Mouse (Mus musculus): ENCODE data around the gene Zg16. TPM values are rescaled to one million over a fixed set of nuclear protein-coding genes. Genes with fewer than 3 reads are reported as not detected.
A peak's percentile ranks its signal among the peaks of the same experiment; 100 is the strongest.
"Not testable (repeated sequence)": the region's sequence is repeated elsewhere in the genome, so short reads cannot be mapped to it uniquely, and the experiment has no call there.

Gene Zg16
- polyA plus RNA-seq, 1 experiment from 2014 or later = not detected

GRCm38 (mm10) chr7:127091114-127091896, 4.2 kb upstream of the Zg16 start, which contains the start of gene AI467606:
Gene AI467606 (plus strand): TSS chr7:127091359.
- no peak within 1 kb of the TSS for H3K4me2 ChIP-seq (ENCODE audit: low read length)
- H3K9me3 ChIP-seq (ENCODE audit: control insufficient read depth, low read length) = no peaks in the 10 kb centered on the region
- H3K27ac ChIP-seq (ENCODE audit: low read length) = no peak within 1 kb of the TSS
- 73% methylated on average over 16 of the region's 16 CpGs for WGBS
- 0 out of 2 replicates have a peak, but pooled peaks cover 4% of the 10 kb centered on the region for H3K4me1 ChIP-seq (replicated peaks; ENCODE audit: control insufficient read depth, insufficient read depth, low read length)
- ATAC-seq = no peak
- no peaks in the 10 kb centered on the region for H3K27me3 ChIP-seq (replicated peaks; ENCODE audit: control insufficient read depth, insufficient read depth, low read length)
- H3K36me3 ChIP-seq (ENCODE audit: control insufficient read depth, insufficient read depth) = no peaks in the 10 kb centered on the region
- H3K9ac ChIP-seq (replicated peaks; ENCODE audit: low read depth, low read length) = no peak within 1 kb of the TSS
- H3K4me3 ChIP-seq (replicated peaks; ENCODE audit: low read length) = no peak within 1 kb of the TSS

- no peak for ATAC-seq
- Histone ChIP-seq H3K9me3 (ENCODE audit: control insufficient read depth, low read length) (no peaks in the 10 kb centered on the region), H3K9ac (replicated peaks; ENCODE audit: low read depth, low read length) (no peak overlapping the region), H3K4me3 (replicated peaks; ENCODE audit: low read length) (no peak overlapping the region), H3K4me1 (replicated peaks; ENCODE audit: control insufficient read depth, insufficient read depth, low read length) (0 out of 2 replicates have a peak, but pooled peaks cover 4% of the 10 kb centered on the region), H3K36me3 (ENCODE audit: control insufficient read depth, insufficient read depth) (no peaks in the 10 kb centered on the region), H3K27ac (ENCODE audit: low read length) (no peak overlapping the region), H3K27me3 (replicated peaks; ENCODE audit: control insufficient read depth, insufficient read depth, low read length) (no peaks in the 10 kb centered on the region), H3K4me2 (ENCODE audit: low read length) (no peak overlapping the region)
- 85% methylated on average over 19 of the region's 20 CpGs for WGBS
Measured at GRCm38 (mm10) chr7:127090154-127091113, 3.3 kb upstream of the Zg16 start.

GRCm38 (mm10) chr7:127088901-127089845, 2.0 kb upstream of the Zg16 start:
- Histone ChIP-seq H3K4me1 (replicated peaks; ENCODE audit: control insufficient read depth, insufficient read depth, low read length) (0 out of 2 replicates have a peak, but pooled peaks cover 4% of the 10 kb centered on the region), H3K4me3 (replicated peaks; ENCODE audit: low read length) (no peak overlapping the region), H3K4me2 (ENCODE audit: low read length) (peak overlapping the region; percentile 38), H3K27ac (ENCODE audit: low read length) (no peak overlapping the region), H3K9ac (replicated peaks; ENCODE audit: low read depth, low read length) (peak overlapping the region; percentile 15; the same call in 1 of the 2 replicates), H3K36me3 (ENCODE audit: control insufficient read depth, insufficient read depth) (no peaks in the 10 kb centered on the region), H3K9me3 (ENCODE audit: control insufficient read depth, low read length) (no peaks in the 10 kb centered on the region), H3K27me3 (replicated peaks; ENCODE audit: control insufficient read depth, insufficient read depth, low read length) (no peaks in the 10 kb centered on the region)
- ATAC-seq = no peak
- 22% methylated on average over 27 of the region's 27 CpGs for WGBS

- ATAC-seq = no peak
- H3K4me1 ChIP-seq (replicated peaks; ENCODE audit: control insufficient read depth, insufficient read depth, low read length) = 0 out of 2 replicates have a peak, but pooled peaks cover 4% of the 10 kb centered on the region
- 94% methylated on average over 3 of the region's 3 CpGs for WGBS
Measured at GRCm38 (mm10) chr7:127088083-127088482, 955 bp upstream of the Zg16 start.

GRCm38 (mm10) chr7:127085751-127086150, 1.4 kb downstream of the Zg16 start:
- H3K27ac ChIP-seq (ENCODE audit: low read length); H3K27me3 ChIP-seq (replicated peaks; ENCODE audit: control insufficient read depth, insufficient read depth, low read length); H3K4me1 ChIP-seq (replicated peaks; ENCODE audit: control insufficient read depth, insufficient read depth, low read length); H3K4me3 ChIP-seq (replicated peaks; ENCODE audit: low read length); H3K4me2 ChIP-seq (ENCODE audit: low read length); H3K9me3 ChIP-seq (ENCODE audit: control insufficient read depth, low read length); H3K9ac ChIP-seq (replicated peaks; ENCODE audit: low read depth, low read length); H3K36me3 ChIP-seq (ENCODE audit: control insufficient read depth, insufficient read depth); ATAC-seq: not testable (repeated sequence)
- WGBS = 89% methylated on average over 6 of the region's 6 CpGs

More at GRCm38 (mm10) chr7:127088083-127088482, 955 bp upstream of the Zg16 start:
- no peaks in the 10 kb centered on the region for H3K9me3 ChIP-seq (ENCODE audit: control insufficient read depth, low read length)
- H3K27me3 ChIP-seq (replicated peaks; ENCODE audit: control insufficient read depth, insufficient read depth, low read length) = no peaks in the 10 kb centered on the region
- H3K9ac ChIP-seq (replicated peaks; ENCODE audit: low read depth, low read length) = no peak overlapping the region
- no peak overlapping the region for H3K4me2 ChIP-seq (ENCODE audit: low read length)
- H3K27ac ChIP-seq (ENCODE audit: low read length) = no peak overlapping the region
- no peak overlapping the region for H3K4me3 ChIP-seq (replicated peaks; ENCODE audit: low read length)
- H3K36me3 ChIP-seq (ENCODE audit: control insufficient read depth, insufficient read depth) = no peaks in the 10 kb centered on the region

- 0 out of 2 replicates have a peak, but pooled peaks cover 4% of the 10 kb centered on the region for H3K4me1 ChIP-seq (replicated peaks; ENCODE audit: control insufficient read depth, insufficient read depth, low read length)
- 86% methylated on average over 2 of the region's 2 CpGs for WGBS
Measured at GRCm38 (mm10) chr7:127084794-127085193, 2.3 kb downstream of the Zg16 start.

GRCm38 (mm10) chr7:127083689-127084088, 3.4 kb downstream of the Zg16 start:
- Histone ChIP-seq H3K9me3 (ENCODE audit: control insufficient read depth, low read length) (no peaks in the 10 kb centered on the region), H3K4me1 (replicated peaks; ENCODE audit: control insufficient read depth, insufficient read depth, low read length) (no peaks in the 10 kb centered on the region), H3K36me3 (ENCODE audit: control insufficient read depth, insufficient read depth) (no peaks in the 10 kb centered on the region), H3K4me2 (ENCODE audit: low read length) (no peak overlapping the region), H3K27me3 (replicated peaks; ENCODE audit: control insufficient read depth, insufficient read depth, low read length) (no peaks in the 10 kb centered on the region), H3K4me3 (replicated peaks; ENCODE audit: low read length) (no peak overlapping the region), H3K9ac (replicated peaks; ENCODE audit: low read depth, low read length) (no peak overlapping the region), H3K27ac (ENCODE audit: low read length) (no peak overlapping the region)
- 92% methylated on average over 4 of the region's 4 CpGs for WGBS
- no peak for ATAC-seq

More at GRCm38 (mm10) chr7:127084794-127085193, 2.3 kb downstream of the Zg16 start:
- Histone ChIP-seq H3K4me3 (replicated peaks; ENCODE audit: low read length) (no peak overlapping the region), H3K9ac (replicated peaks; ENCODE audit: low read depth, low read length) (no peak overlapping the region), H3K4me2 (ENCODE audit: low read length) (no peak overlapping the region), H3K9me3 (ENCODE audit: control insufficient read depth, low read length) (no peaks in the 10 kb centered on the region), H3K27ac (ENCODE audit: low read length) (no peak overlapping the region), H3K27me3 (replicated peaks; ENCODE audit: control insufficient read depth, insufficient read depth, low read length) (no peaks in the 10 kb centered on the region), H3K36me3 (ENCODE audit: control insufficient read depth, insufficient read depth) (no peaks in the 10 kb centered on the region)
- ATAC-seq = no peak

- H3K36me3 ChIP-seq (ENCODE audit: control insufficient read depth, insufficient read depth) = no peaks in the 10 kb centered on the region
- no peak overlapping the region for H3K27ac ChIP-seq (ENCODE audit: low read length)
- no peaks in the 10 kb centered on the region for H3K9me3 ChIP-seq (ENCODE audit: control insufficient read depth, low read length)
- H3K4me2 ChIP-seq (ENCODE audit: low read length) = no peak overlapping the region
- 72% methylated on average over 2 of the region's 2 CpGs for WGBS
- no peak overlapping the region for H3K9ac ChIP-seq (replicated peaks; ENCODE audit: low read depth, low read length)
- no peak overlapping the region for H3K4me3 ChIP-seq (replicated peaks; ENCODE audit: low read length)
- no peaks in the 10 kb centered on the region for H3K4me1 ChIP-seq (replicated peaks; ENCODE audit: control insufficient read depth, insufficient read depth, low read length)
- no peak for ATAC-seq
- no peaks in the 10 kb centered on the region for H3K27me3 ChIP-seq (replicated peaks; ENCODE audit: control insufficient read depth, insufficient read depth, low read length)
Measured at GRCm38 (mm10) chr7:127082995-127083394, 4.1 kb downstream of the Zg16 start.

Data from forebrain, embryonic 16.5 days (tissue).